Mouse (Mus musculus) mature B cell (primary cell): ENCODE measurements around the gene Fadd.

ENCODE experiments used
- in situ Hi-C: fragments of 300-500 bp; cut with MboI; formaldehyde crosslinking; loops from 2 replicates; pipeline ENCODE4 v1.14.3; 2019

Fadd gene

DNA sequence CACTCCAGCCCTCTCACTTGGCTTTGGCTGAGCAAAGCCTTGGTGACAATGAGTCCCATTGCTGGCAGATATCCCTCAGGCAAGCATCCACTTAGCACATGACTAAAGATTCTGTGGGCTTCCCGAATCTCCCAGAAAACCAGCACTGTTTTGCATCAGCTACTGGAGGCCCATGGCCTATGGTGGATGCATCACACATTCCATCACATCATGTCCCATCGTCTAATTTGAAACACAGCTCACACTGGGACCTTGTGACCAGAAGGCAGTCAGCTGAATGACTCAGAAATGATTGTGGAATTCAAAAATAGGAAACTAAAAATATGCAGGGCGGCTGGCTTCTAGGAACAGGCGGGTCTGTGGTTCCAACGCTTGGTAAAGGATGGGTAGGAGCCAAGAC lies 4.4 kb downstream of the Fadd start:
- in situ Hi-C loops = no loop called here

DNA sequence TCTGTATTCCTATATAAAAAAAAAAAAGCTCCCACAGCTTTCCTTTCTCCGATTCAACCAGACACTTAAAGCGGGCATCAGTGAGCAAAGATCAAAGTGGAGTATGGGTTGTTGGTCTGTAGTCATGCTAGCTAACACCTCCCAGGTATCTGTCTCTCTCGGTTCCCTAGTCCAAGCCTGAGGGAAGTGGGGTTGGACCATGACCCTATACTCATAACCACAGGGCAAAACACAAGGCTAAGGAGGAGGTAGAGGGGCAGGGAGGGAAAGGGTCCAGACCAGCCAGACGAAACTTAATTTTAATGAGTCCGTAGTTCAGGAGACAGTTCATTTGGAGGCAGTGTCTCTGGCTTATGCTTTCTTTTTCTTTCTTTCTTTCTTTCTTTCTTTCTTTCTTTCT lies 10.0 kb downstream of the Fadd start:
- in situ Hi-C loops = loop anchor here (25.0 kb wide), 1 partner anchor 785 kb away; the partner anchor contains the start of gene Mrgpre

DNA sequence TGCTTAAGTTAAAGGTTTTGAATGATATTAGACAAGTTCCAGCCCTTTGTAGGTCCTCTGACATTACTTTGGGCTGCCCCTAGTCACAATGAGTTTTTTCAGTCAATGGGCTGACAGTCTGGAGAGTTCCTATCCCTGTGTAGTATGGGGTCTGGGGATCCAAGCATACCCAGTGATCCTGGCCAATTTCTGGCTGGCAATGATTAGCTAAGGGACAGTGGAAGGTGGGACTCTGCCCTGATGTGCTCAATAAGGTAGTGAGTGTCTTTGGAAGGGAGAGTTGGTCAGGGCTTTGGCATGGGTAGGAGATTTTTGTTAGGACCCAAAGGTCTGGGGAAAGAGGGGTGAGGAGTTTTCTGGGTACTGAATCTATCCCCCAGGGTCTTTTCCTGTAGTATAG lies 10.7 kb downstream of the Fadd start:
- in situ Hi-C loops = loop anchor here (25.0 kb wide), 1 partner anchor 784 kb away; the partner anchor contains the start of gene Mrgpre

DNA sequence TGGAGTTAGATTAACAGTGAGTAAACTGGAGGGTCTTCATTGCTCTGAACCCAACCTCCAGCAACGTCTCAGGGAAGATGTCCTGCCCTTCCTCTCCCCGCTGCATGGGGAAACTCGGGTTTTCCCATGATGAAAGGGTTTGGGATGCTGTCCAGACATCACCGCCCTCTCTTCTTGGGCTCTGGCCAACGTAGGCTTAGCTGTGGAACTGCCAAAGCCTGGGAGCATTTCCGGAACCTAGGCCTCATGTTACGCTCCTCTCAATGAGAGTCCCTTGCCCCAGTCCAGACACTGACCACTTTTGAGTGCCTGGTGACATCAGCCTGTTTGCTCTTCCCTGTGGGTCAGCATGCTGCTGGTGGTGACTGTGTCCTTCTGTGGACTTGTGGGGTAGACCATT lies 12.8 kb downstream of the Fadd start:
- in situ Hi-C loops = loop anchor here (25.0 kb wide), 1 partner anchor 782 kb away; the partner anchor contains the start of gene Mrgpre

DNA sequence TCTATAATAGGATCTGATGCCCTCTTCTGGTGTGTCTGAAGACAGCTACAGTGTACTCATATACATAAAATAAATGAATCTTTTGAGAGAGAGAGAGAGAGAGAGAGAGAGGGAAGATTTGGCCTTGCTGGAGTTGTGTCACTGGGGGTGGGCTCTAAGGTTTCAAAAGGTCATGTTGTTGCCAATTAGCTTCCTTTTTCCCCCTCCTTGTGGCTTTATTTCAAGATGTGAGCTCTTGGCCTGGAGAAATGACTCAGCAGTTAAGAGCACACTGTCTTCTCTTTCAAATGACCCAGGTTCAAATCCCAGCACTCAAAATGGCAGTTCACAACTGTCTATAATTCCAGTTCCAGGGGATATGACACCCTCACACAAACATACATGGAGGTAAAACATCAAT lies 14.2 kb downstream of the Fadd start:
- in situ Hi-C loops = loop anchor here (25.0 kb wide), 1 partner anchor 781 kb away; the partner anchor contains the start of gene Mrgpre

GRCm38 (mm10) chr7:144566921-144567682 lies 15.2 kb downstream of the Fadd start:
- in situ Hi-C loops = loop anchor here (25.0 kb wide), 1 partner anchor 780 kb away; the partner anchor contains the start of gene Mrgpre

GRCm38 (mm10) chr7:144563456-144564155 lies 18.7 kb downstream of the Fadd start:
- in situ Hi-C loops = loop anchor here (25.0 kb wide), 1 partner anchor 776 kb away; the partner anchor contains the start of gene Mrgpre

DNA sequence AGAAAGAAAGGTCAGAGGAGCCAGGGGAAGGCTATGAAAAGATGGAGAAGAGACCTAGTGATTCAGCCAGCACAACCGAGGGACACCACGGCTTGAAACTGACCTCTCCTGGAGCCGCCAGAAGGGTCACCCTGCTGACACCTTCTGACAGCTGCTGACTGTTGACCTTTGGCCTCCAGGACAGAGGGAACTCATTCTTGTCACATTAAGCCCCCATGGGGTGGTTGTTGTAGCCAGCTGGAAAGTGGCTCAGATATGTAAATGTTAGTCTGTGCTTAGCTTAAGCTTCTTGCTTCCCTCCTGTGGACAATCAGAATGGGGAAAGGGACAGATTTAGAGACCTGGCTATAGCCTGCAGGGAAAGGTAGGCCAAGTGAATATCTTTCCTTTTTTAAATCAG lies 20.2 kb downstream of the Fadd start:
- in situ Hi-C loops = loop anchor here (25.0 kb wide), 1 partner anchor 775 kb away; the partner anchor contains the start of gene Mrgpre

GRCm38 (mm10) chr7:144560594-144560993 lies 21.7 kb downstream of the Fadd start:
- in situ Hi-C loops = loop anchor here (25.0 kb wide), 1 partner anchor 773 kb away; the partner anchor contains the start of gene Mrgpre

DNA sequence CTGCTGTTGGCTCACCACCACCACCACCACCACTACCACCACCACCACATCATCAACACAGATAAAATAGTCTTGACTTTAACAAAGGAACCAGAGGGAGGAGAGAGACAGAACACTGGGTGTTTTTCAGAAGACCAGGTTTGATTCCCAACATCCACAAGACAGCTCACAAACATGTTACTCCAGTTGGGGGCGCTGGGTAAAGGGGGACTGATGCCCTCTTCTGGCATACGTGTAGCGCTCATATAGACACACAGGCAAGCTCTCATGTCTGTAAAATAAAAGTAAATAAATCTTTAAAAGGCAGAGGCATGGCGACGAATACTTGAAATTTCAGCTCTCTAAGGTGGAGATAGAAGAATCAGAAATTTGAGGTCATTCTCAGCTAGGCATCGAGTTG lies 23.7 kb downstream of the Fadd start:
- in situ Hi-C loops = loop anchor here (25.0 kb wide), 1 partner anchor 771 kb away; the partner anchor contains the start of gene Mrgpre

GRCm38 (mm10) chr7:144554123-144554472 lies 28.2 kb downstream of the Fadd start:
- in situ Hi-C loops = loop anchor here (25.0 kb wide), 1 partner anchor 767 kb away; the partner anchor contains the start of gene Mrgpre

- in situ Hi-C loops = loop anchor here (25.0 kb wide), 1 partner anchor 766 kb away; the partner anchor contains the start of gene Mrgpre
Observed at GRCm38 (mm10) chr7:144553237-144554122, 28.8 kb downstream of the Fadd start, which contains the start of gene Ppfia1. Gene Ppfia1, minus strand, starts transcription at chr7:144553729.

DNA sequence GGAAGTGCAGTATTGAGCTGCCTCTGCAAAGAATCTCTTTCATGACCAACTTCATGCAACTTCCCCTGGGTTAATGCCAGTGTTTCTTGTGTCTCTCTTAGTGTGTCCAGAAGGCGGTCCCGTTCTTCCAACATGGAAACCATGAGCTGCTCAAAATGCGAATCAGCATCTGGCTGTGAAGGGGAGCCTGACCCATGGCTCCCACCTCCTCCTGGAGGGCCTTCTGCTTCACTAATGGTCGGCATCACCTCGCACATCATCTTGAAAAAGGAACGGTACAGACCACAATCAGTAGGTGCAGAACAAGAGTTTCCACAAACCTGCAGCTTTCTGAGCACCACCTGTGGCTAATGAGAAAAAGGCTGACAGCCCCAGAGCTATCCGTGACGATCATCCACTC lies 30.0 kb downstream of the Fadd start:
- in situ Hi-C loops = loop anchor here (25.0 kb wide), 1 partner anchor 765 kb away; the partner anchor contains the start of gene Mrgpre

- in situ Hi-C loops = loop anchor here (25.0 kb wide), 1 partner anchor 764 kb away; the partner anchor contains the start of gene Mrgpre
Observed at GRCm38 (mm10) chr7:144550811-144551210, 31.5 kb downstream of the Fadd start.

DNA sequence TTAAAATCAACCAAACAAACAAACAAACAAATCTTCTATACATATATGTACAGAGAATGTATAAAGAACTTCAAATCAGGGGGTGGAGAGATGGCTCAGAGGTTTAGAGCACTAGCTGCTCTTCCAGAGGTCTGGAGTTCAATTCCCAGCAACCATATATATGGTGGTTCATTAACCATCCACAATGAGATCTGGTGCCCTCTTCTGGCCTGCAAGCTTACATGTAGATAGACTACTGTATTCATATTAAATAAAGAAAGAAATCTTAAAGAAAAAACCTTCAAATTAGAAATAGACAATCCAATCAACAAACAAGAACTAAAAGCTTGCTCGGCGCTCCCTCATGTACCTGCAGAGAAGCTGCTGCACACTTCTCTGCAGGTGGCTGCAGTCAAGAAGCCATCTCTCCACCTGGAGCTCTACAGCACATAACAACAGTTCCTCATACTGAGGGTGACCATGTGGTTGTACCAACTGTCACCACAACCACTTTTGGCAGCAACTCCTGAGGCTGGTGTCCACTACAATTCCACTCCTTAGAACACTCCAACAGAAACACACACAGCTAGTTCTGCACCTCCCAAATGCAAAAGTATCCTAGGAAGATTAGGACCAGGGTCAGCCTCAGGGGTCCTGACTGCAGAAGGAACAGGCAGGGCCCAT lies 32.2 kb downstream of the Fadd start:
- in situ Hi-C loops = loop anchor here (25.0 kb wide), 1 partner anchor 763 kb away; the partner anchor contains the start of gene Mrgpre

DNA sequence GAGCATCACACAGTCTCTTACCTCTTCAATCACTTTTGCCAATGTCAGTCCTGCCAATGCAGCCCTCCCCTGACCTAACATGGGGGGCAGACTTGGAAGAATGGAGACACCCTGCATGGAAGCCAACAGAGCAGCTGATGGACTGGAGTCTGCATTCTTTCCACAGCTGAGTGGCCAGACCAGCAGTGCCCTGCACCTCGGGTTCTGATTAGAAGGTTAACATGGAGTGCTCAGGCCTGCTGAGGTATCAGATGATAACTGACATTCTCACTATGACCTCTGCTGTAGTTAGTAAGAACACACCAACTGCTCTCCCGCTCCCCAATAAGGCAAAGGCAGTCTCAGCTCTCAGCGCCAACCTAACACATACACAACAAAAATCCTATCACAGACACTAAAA lies 37.0 kb downstream of the Fadd start:
- in situ Hi-C loops = no loop called here

DNA sequence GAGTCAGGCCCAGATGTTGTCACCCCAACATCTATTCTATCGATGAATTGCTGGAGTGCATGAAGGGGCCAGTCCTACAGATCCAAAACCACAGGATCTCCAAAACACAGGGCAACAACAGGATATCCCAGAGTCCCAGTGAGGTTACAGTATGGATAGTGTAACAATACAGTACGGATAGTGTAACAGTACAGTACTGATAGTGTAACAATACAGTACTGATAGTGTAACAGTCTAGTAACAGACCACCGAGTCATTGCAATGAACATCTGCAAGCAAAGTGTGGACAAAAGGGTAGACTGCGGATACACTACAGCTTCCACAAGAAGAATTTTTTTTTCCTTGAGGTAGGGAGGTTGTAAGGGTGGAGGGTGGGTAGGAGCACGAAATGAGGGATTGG lies 40.9 kb downstream of the Fadd start:
- in situ Hi-C loops = no loop called here

DNA sequence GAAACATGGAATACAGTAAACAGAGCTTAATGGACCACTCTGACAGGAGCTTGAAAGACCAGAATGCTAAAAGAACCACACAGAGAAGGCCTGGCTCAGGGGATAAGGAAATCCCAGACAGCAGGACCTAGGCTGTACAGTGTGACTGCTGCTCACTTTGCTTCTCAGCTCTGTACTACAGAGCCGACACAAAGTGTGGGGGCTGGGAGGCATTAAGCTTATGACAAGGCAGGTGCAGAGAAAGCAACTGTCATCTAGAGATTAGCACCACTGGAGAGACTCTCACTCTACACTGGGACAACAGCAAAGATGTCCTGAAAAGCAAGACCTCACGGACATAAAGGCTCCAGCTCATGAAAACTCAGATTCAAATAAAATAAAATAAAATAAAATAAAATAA lies 43.1 kb downstream of the Fadd start:
- in situ Hi-C loops = no loop called here

DNA sequence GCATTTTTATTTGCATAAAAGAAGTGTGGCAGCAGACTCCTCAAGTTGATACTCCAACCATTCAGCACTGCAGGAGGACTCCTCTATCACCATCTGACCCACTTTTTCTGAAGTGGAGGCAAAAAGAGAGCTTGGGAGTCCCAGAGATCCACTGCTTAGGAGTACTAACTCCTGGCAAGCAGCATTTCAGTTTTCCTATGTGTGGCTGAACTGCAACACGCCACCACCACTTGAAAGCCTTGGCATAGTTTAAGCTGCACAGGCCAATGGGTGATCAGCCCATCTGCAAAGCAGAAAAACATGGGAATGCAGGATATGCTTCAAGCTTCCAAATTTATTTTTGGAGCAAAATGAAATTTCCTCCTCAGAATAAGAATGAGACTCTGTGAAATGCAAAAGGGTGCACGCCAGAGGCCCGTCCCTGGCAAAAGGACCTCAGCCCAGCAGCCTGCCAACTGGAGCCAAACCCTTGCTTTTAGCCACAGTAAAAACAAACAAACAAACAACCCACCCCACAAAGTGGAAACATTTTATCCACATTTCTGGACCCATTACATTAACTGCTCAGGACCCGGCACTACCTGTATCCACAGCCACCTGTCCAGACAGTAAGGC lies 44.1 kb downstream of the Fadd start:
- in situ Hi-C loops = no loop called here

GRCm38 (mm10) chr7:144536367-144536766 lies 45.9 kb downstream of the Fadd start:
- in situ Hi-C loops = no loop called here
